Comparison of ENCODE assay signal across 8 mouse cellular contexts in the genomic region with DNA sequence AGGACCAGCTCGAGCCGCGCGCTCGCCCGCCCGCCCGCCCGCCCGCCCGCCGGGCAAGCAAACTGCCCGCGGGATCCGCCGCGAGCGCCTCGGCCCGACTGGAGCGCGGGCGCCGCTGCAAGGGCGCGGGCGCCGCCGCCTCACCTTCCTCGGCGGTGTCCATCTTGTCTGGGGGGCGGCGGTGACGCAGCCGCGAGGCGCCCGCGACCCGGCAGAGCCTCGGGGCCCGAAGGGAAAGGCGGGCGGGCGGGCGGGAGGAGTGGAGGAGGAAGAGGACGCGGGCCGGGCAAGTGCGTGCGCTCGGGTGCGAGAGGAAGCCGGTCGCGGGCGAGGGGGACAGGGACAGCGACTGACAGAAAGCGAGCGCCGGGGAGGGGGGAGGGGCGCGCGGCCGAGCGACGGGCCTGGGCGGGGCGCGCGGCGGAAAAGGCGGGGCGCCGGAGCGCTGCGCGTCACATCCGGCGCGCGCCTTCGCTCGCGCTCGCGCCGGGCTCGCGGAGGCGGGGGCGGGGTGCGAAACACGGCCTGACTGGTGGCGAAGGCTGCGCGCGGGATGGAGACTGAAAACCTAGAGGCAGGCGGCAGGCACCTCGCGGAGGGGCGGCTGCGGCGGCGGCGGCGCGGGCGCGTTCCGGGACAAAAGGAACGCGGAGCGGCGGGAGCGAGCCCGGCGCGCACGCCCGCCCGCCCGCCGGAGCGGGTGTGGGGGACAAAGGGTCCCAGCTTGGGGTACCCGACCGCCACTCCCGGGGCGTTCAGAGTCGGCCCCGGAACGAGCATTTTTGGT. TPM values are rescaled to one million over a fixed set of nuclear protein-coding genes. Genes with fewer than 3 reads are reported as not detected.
DNase-seq lines count a peak whose midpoint lies in the region; ATAC-seq and TF ChIP-seq lines count a peak whose summit lies in the region.

A gene (minus strand): TSS at position 395 of the 787 bp plus-strand sequence.

- H3K4me3 ChIP-seq in intestine, postnatal 0 days (ENCODE audit: low read depth, low read length), result peak within 1 kb of the TSS; percentile 91
- peak within 1 kb of the TSS; percentile 95 for H3K4me3 ChIP-seq in midbrain, embryonic 10.5 days

- H3K27me3 ChIP-seq in intestine, postnatal 0 days (replicated peaks; ENCODE audit: control insufficient read depth, insufficient read depth, low read length), result no peaks in the 10 kb centered on the region
- no peaks in the 10 kb centered on the region for H3K27me3 ChIP-seq in midbrain, embryonic 10.5 days (ENCODE audit: low read depth, poor library complexity, severe bottlenecking)

- no peaks in the 10 kb centered on the region for H3K4me1 ChIP-seq in intestine, postnatal 0 days (replicated peaks; ENCODE audit: control insufficient read depth, insufficient read depth, low read length)
- H3K4me1 ChIP-seq in midbrain, embryonic 10.5 days, result peaks cover 35% of the 10 kb centered on the region

- peak within 1 kb of the TSS; percentile 100 for H3K27ac ChIP-seq in intestine, postnatal 0 days (ENCODE audit: low read depth, low read length)
- H3K27ac ChIP-seq in midbrain, embryonic 10.5 days (replicated peaks), result peak within 1 kb of the TSS; percentile 96

- peak within 1 kb of the TSS; percentile 81 for H3K4me2 ChIP-seq in intestine, postnatal 0 days (replicated peaks; ENCODE audit: low read depth)

- peak; percentile 93 for DNase-seq in adrenal gland, postnatal 10 days
- DNase-seq in embryo, embryonic 9.5 days (ENCODE audit: extremely low spot score), result peak; percentile 90
- no peak for DNase-seq in gonadal fat pad, adult 2 months (ENCODE audit: low read depth)
- peak; percentile 92 to 95 for DNase-seq in left cerebral cortex, postnatal 36 days (ENCODE audit: low spot score in 2 of 2)
- DNase-seq in midbrain, embryonic 10.5 days (ENCODE audit: low spot score), result peak; percentile 92
- peak; percentile 91 to 93 for DNase-seq in right cerebral cortex, postnatal 36 days (ENCODE audit: low spot score in 2 of 2)
- peak; percentile 84 to 85 for DNase-seq in urinary bladder, postnatal 4 days (ENCODE audit: low spot score in 2 of 2)

- H3K9ac ChIP-seq in intestine, postnatal 0 days (ENCODE audit: low read depth, low read length), result peak within 1 kb of the TSS; percentile 98

- under 1% methylated on average over 82 of the region's 132 CpGs for WGBS in intestine, postnatal 0 days
- WGBS in midbrain, embryonic 10.5 days, result under 1% methylated on average over 125 of the region's 132 CpGs

- no peaks in the 10 kb centered on the region for H3K9me3 ChIP-seq in intestine, postnatal 0 days (ENCODE audit: control insufficient read depth)
- H3K9me3 ChIP-seq in midbrain, embryonic 10.5 days (replicated peaks), result peaks cover 7% of the 10 kb centered on the region; the same call in 1 of the 2 replicates

- peak; percentile 92 for ATAC-seq in intestine, postnatal 0 days

- no peak for TF ChIP-seq CTCF in intestine, postnatal 0 days (IDR thresholded peaks at IDR 0.05; ENCODE audit: low read depth)

- intact Hi-C loops in left cerebral cortex, postnatal 36 days (cut with DNase I), result loop anchor here (5.0 kb wide), 2 partner anchors 36 to 56 kb away; a partner anchor contains a TSS

- no peaks in the 10 kb centered on the region for H3K36me3 ChIP-seq in intestine, postnatal 0 days (ENCODE audit: control insufficient read depth, insufficient read depth)
- H3K36me3 ChIP-seq in midbrain, embryonic 10.5 days, result peaks cover 22% of the 10 kb centered on the region

RNA-seq across cellular contexts. Expression of the gene that starts here (rescaled TPM):
- 100 to 1,000 TPM in 1 of 2 experiments, 10 to 100 TPM in 1; 97.6 to 101 TPM for total RNA-seq in adrenal gland, postnatal 10 days (2021)
- polyA plus RNA-seq in gonadal fat pad, adult 2 months (2012; rRNA removed), result 23.7 and 30.6 TPM in 2 replicates
- 15.4 and 16.5 TPM in 2 replicates for polyA plus RNA-seq in intestine, postnatal 0 days (2015; fragmentation: Nextera tagmentation; extraction: Ambion mirVana)
- 100 to 1,000 TPM; 192 to 199 TPM for total RNA-seq in left cerebral cortex, postnatal 36 days (2021)
- polyA plus RNA-seq in midbrain, embryonic 10.5 days (2016; fragmentation: Nextera tagmentation; extraction: Ambion mirVana), result 37.3 and 45.3 TPM in 2 replicates
